Mouse (Mus musculus): ENCODE data around the gene App.

The App gene

GRCm38 (mm10) chr16:85035815-85036214, 137.8 kb downstream of the App start:
- in situ Hi-C loops (cut with MboI; ENCODE audit: low sequenced_read_pairs): no loop called here

GRCm38 (mm10) chr16:85033747-85034146, 139.8 kb downstream of the App start:
- in situ Hi-C loops (cut with MboI; ENCODE audit: low sequenced_read_pairs): no loop called here

- in situ Hi-C loops (cut with MboI; ENCODE audit: low sequenced_read_pairs): no loop called here
Measured at GRCm38 (mm10) chr16:85030810-85031209, 142.8 kb downstream of the App start.

GRCm38 (mm10) chr16:85028396-85028795, 145.2 kb downstream of the App start:
- in situ Hi-C loops (cut with MboI; ENCODE audit: low sequenced_read_pairs): no loop called here

- in situ Hi-C loops (cut with MboI; ENCODE audit: low sequenced_read_pairs): no loop called here
Measured at GRCm38 (mm10) chr16:85024706-85025105, 148.9 kb downstream of the App start.

GRCm38 (mm10) chr16:85023106-85023505, 150.5 kb downstream of the App start:
- in situ Hi-C loops (cut with MboI; ENCODE audit: low sequenced_read_pairs): no loop called here

GRCm38 (mm10) chr16:85020696-85021323, 152.8 kb downstream of the App start:
- in situ Hi-C loops (cut with MboI; ENCODE audit: low sequenced_read_pairs): no loop called here

GRCm38 (mm10) chr16:85019273-85019672, 154.3 kb downstream of the App start:
- in situ Hi-C loops (cut with MboI; ENCODE audit: low sequenced_read_pairs): no loop called here

- in situ Hi-C loops (cut with MboI; ENCODE audit: low sequenced_read_pairs): no loop called here
Measured at GRCm38 (mm10) chr16:85017845-85018244, 155.7 kb downstream of the App start.

- in situ Hi-C loops (cut with MboI; ENCODE audit: low sequenced_read_pairs): no loop called here
Measured at GRCm38 (mm10) chr16:85012695-85013094, 160.9 kb downstream of the App start.

- in situ Hi-C loops (cut with MboI; ENCODE audit: low sequenced_read_pairs): no loop called here
Measured at GRCm38 (mm10) chr16:85012172-85012571, 161.4 kb downstream of the App start.

GRCm38 (mm10) chr16:85010651-85011050, 162.9 kb downstream of the App start:
- in situ Hi-C loops (cut with MboI; ENCODE audit: low sequenced_read_pairs): no loop called here

- in situ Hi-C loops (cut with MboI; ENCODE audit: low sequenced_read_pairs): no loop called here
Measured at GRCm38 (mm10) chr16:85008866-85009645, 164.5 kb downstream of the App start.

GRCm38 (mm10) chr16:85001939-85002556, 171.5 kb downstream of the App start:
- in situ Hi-C loops (cut with MboI; ENCODE audit: low sequenced_read_pairs): no loop called here

- in situ Hi-C loops (cut with MboI; ENCODE audit: low sequenced_read_pairs): no loop called here
Measured at GRCm38 (mm10) chr16:85000304-85000703, 173.3 kb downstream of the App start.

GRCm38 (mm10) chr16:84997551-84997950, 176.0 kb downstream of the App start:
- in situ Hi-C loops (cut with MboI; ENCODE audit: low sequenced_read_pairs): no loop called here

- in situ Hi-C loops (cut with MboI; ENCODE audit: low sequenced_read_pairs): no loop called here
Measured at GRCm38 (mm10) chr16:84995441-84995867, 178.1 kb downstream of the App start.

- in situ Hi-C loops (cut with MboI; ENCODE audit: low sequenced_read_pairs): no loop called here
Measured at GRCm38 (mm10) chr16:84992888-84993287, 180.7 kb downstream of the App start.

- in situ Hi-C loops (cut with MboI; ENCODE audit: low sequenced_read_pairs): no loop called here
Measured at GRCm38 (mm10) chr16:84991011-84991410, 182.6 kb downstream of the App start.

GRCm38 (mm10) chr16:84989938-84990337, 183.6 kb downstream of the App start:
- in situ Hi-C loops (cut with MboI; ENCODE audit: low sequenced_read_pairs): no loop called here

- in situ Hi-C loops (cut with MboI; ENCODE audit: low sequenced_read_pairs): no loop called here
Measured at GRCm38 (mm10) chr16:84989476-84989875, 184.1 kb downstream of the App start.

GRCm38 (mm10) chr16:84987724-84988287, 185.8 kb downstream of the App start:
- in situ Hi-C loops (cut with MboI; ENCODE audit: low sequenced_read_pairs): no loop called here

All from CH12F3 (cell line).